Mouse (Mus musculus): ENCODE results near the gene Trim44. TPM values are rescaled to one million over a fixed set of nuclear protein-coding genes. Genes with fewer than 3 reads are reported as not detected.

The Trim44 gene
- polyA plus RNA-seq, 1 experiment = 108 TPM

- H3K27ac ChIP-seq (ENCODE audit: insufficient read depth, low read depth, low read length) = no peak overlapping the region
- peaks cover 2% of the 10 kb centered on the region; the same call in 1 of the 2 replicates for H3K4me1 ChIP-seq (ENCODE audit: control insufficient read depth, insufficient read depth, low read length)
- 98% methylated on average over 2 of the region's 2 CpGs for WGBS
- TF ChIP-seq POLR2A (IDR thresholded peaks at IDR 0.05; ENCODE audit: insufficient read depth, low read depth, low read length) (no peak), CTCF (IDR thresholded peaks at IDR 0.05; ENCODE audit: insufficient read depth, low read depth, low read length) (no peak)
- H3K4me3 ChIP-seq (ENCODE audit: insufficient read depth, low read depth, low read length) = no peak overlapping the region
Observed at GRCm38 (mm10) chr2:102380581-102380980, 27.0 kb downstream of the Trim44 start.

GRCm38 (mm10) chr2:102378928-102379327 lies 28.7 kb downstream of the Trim44 start:
- TF ChIP-seq POLR2A (IDR thresholded peaks at IDR 0.05; ENCODE audit: insufficient read depth, low read depth, low read length) (no peak), CTCF (IDR thresholded peaks at IDR 0.05; ENCODE audit: insufficient read depth, low read depth, low read length) (no peak)
- 37% methylated on average over 1 of the region's 1 CpGs for WGBS
- Histone ChIP-seq H3K4me3 (ENCODE audit: insufficient read depth, low read depth, low read length) (no peak overlapping the region), H3K4me1 (ENCODE audit: control insufficient read depth, insufficient read depth, low read length) (peaks cover 2% of the 10 kb centered on the region; the same call in 1 of the 2 replicates), H3K27ac (ENCODE audit: insufficient read depth, low read depth, low read length) (peak overlapping the region; percentile 58; the same call in 1 of the 2 replicates)

- Histone ChIP-seq H3K4me1 (ENCODE audit: control insufficient read depth, insufficient read depth, low read length) (peaks cover 4% of the 10 kb centered on the region), H3K4me3 (ENCODE audit: insufficient read depth, low read depth, low read length) (no peak overlapping the region), H3K27ac (ENCODE audit: insufficient read depth, low read depth, low read length) (no peak overlapping the region)
- WGBS = 89% methylated on average over 1 of the region's 1 CpGs
- TF ChIP-seq POLR2A (IDR thresholded peaks at IDR 0.05; ENCODE audit: insufficient read depth, low read depth, low read length) = no peak
- no peak for TF ChIP-seq CTCF (IDR thresholded peaks at IDR 0.05; ENCODE audit: insufficient read depth, low read depth, low read length)
Observed at GRCm38 (mm10) chr2:102378381-102378780, 29.2 kb downstream of the Trim44 start.

GRCm38 (mm10) chr2:102377370-102377769 lies 30.3 kb downstream of the Trim44 start:
- Histone ChIP-seq H3K4me3 (ENCODE audit: insufficient read depth, low read depth, low read length) (no peak overlapping the region), H3K4me1 (ENCODE audit: control insufficient read depth, insufficient read depth, low read length) (peaks cover 2% of the 10 kb centered on the region; the same call in 1 of the 2 replicates), H3K27ac (ENCODE audit: insufficient read depth, low read depth, low read length) (no peak overlapping the region)
- WGBS = 98% methylated on average over 2 of the region's 2 CpGs
- TF ChIP-seq POLR2A (IDR thresholded peaks at IDR 0.05; ENCODE audit: insufficient read depth, low read depth, low read length) (no peak), CTCF (IDR thresholded peaks at IDR 0.05; ENCODE audit: insufficient read depth, low read depth, low read length) (no peak)

- no peak for TF ChIP-seq CTCF (IDR thresholded peaks at IDR 0.05; ENCODE audit: insufficient read depth, low read depth, low read length)
- no peak for TF ChIP-seq POLR2A (IDR thresholded peaks at IDR 0.05; ENCODE audit: insufficient read depth, low read depth, low read length)
- H3K27ac ChIP-seq (ENCODE audit: insufficient read depth, low read depth, low read length) = 0 out of 2 replicates have a peak overlapping the region, but pooled peaks have one; percentile 51
- H3K4me3 ChIP-seq (ENCODE audit: insufficient read depth, low read depth, low read length) = no peak overlapping the region
- peaks cover 2% of the 10 kb centered on the region; the same call in 1 of the 2 replicates for H3K4me1 ChIP-seq (ENCODE audit: control insufficient read depth, insufficient read depth, low read length)
- WGBS = 19% methylated on average over 3 of the region's 3 CpGs
Observed at GRCm38 (mm10) chr2:102373406-102374105, 34.1 kb downstream of the Trim44 start.

GRCm38 (mm10) chr2:102372690-102373089 lies 34.9 kb downstream of the Trim44 start:
- 0 out of 2 replicates have a peak overlapping the region, but pooled peaks have one; percentile 51 for H3K27ac ChIP-seq (ENCODE audit: insufficient read depth, low read depth, low read length)
- no peak overlapping the region for H3K4me3 ChIP-seq (ENCODE audit: insufficient read depth, low read depth, low read length)
- TF ChIP-seq CTCF (IDR thresholded peaks at IDR 0.05; ENCODE audit: insufficient read depth, low read depth, low read length) (no peak), POLR2A (IDR thresholded peaks at IDR 0.05; ENCODE audit: insufficient read depth, low read depth, low read length) (no peak)
- peaks cover 2% of the 10 kb centered on the region; the same call in 1 of the 2 replicates for H3K4me1 ChIP-seq (ENCODE audit: control insufficient read depth, insufficient read depth, low read length)

- TF ChIP-seq CTCF (IDR thresholded peaks at IDR 0.05; ENCODE audit: insufficient read depth, low read depth, low read length) (no peak), POLR2A (IDR thresholded peaks at IDR 0.05; ENCODE audit: insufficient read depth, low read depth, low read length) (no peak)
- no peak overlapping the region for H3K27ac ChIP-seq (ENCODE audit: insufficient read depth, low read depth, low read length)
- peaks cover 5% of the 10 kb centered on the region for H3K4me1 ChIP-seq (ENCODE audit: control insufficient read depth, insufficient read depth, low read length)
- no peak overlapping the region for H3K4me3 ChIP-seq (ENCODE audit: insufficient read depth, low read depth, low read length)
Observed at GRCm38 (mm10) chr2:102371332-102371731, 36.3 kb downstream of the Trim44 start.

- TF ChIP-seq POLR2A (IDR thresholded peaks at IDR 0.05; ENCODE audit: insufficient read depth, low read depth, low read length) (no peak), CTCF (IDR thresholded peaks at IDR 0.05; ENCODE audit: insufficient read depth, low read depth, low read length) (no peak)
- WGBS = 69% methylated on average over 7 of the region's 7 CpGs
- Histone ChIP-seq H3K4me1 (ENCODE audit: control insufficient read depth, insufficient read depth, low read length) (peaks cover 2% of the 10 kb centered on the region; the same call in 1 of the 2 replicates), H3K27ac (ENCODE audit: insufficient read depth, low read depth, low read length) (peak overlapping the region; percentile 60), H3K4me3 (ENCODE audit: insufficient read depth, low read depth, low read length) (no peak overlapping the region)
Observed at GRCm38 (mm10) chr2:102365983-102366545, 41.6 kb downstream of the Trim44 start.

GRCm38 (mm10) chr2:102364565-102365200 lies 42.9 kb downstream of the Trim44 start:
- TF ChIP-seq CTCF (IDR thresholded peaks at IDR 0.05; ENCODE audit: insufficient read depth, low read depth, low read length) (no peak), POLR2A (IDR thresholded peaks at IDR 0.05; ENCODE audit: insufficient read depth, low read depth, low read length) (no peak)
- WGBS = 82% methylated on average over 4 of the region's 4 CpGs
- Histone ChIP-seq H3K4me1 (ENCODE audit: control insufficient read depth, insufficient read depth, low read length) (peaks cover 2% of the 10 kb centered on the region; the same call in 1 of the 2 replicates), H3K27ac (ENCODE audit: insufficient read depth, low read depth, low read length) (peak overlapping the region; percentile 3; the same call in 1 of the 2 replicates), H3K4me3 (ENCODE audit: insufficient read depth, low read depth, low read length) (no peak overlapping the region)
